Comparison of ENCODE assay signal across 17 mouse cellular contexts in the genomic region with DNA sequence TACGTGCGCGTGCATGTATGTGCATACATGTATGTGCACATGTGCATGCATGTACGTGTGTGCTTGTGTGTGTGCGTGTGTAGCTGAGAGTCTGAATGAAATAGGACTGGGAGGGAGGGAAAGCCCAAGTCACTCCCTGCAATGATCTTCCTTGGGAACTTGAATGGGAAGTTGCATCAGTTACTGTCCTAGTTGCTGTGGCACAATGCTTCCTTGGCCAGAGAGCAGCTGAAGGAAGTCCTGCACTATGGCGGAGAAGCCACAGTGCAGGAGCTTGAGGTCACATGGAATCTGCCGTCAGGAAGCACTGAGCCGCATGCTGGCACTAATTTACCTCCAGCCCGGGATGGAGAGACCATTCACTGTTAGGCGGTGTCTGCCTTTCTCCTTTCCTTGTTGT. TPM values are rescaled to one million over a fixed set of nuclear protein-coding genes. Genes with fewer than 3 reads are reported as not detected.
DNase-seq lines count a peak whose midpoint lies in the region; ATAC-seq lines count a peak whose summit lies in the region.
"Had no signal": no experiment of that assay in that cellular context is flagged by ENCODE, and none has a peak within 500 bp of the region (broad histone marks: within the 10 kb centered on the region; RNA-seq: fewer than 3 reads in every experiment).

No protein-coding gene starts in this region.

- H3K36me3 ChIP-seq in hindbrain, embryonic 10.5 days = no peaks in the 10 kb centered on the region
- H3K36me3 ChIP-seq in hindbrain, embryonic 13.5 days = no peaks in the 10 kb centered on the region
- H3K36me3 ChIP-seq: heart, embryonic 15.5 days; limb, embryonic 13.5 days had no signal

- peak overlapping the region; percentile 75 for H3K27ac ChIP-seq in hindbrain, embryonic 10.5 days
- H3K27ac ChIP-seq in hindbrain, embryonic 13.5 days = no peak overlapping the region
- H3K27ac ChIP-seq: heart, embryonic 15.5 days; limb, embryonic 13.5 days had no signal

- no peak for DNase-seq in hindbrain, embryonic 10.5 days (ENCODE audit: low spot score)
- peak; percentile 38 for DNase-seq in lung, postnatal 36 days
- DNase-seq in lung, postnatal 4 days = no peak
- DNase-seq in left cerebral cortex, adult 8-10 months (ENCODE audit: low spot score in 2 of 2) = no peak
- no peak for DNase-seq in thymus, postnatal 0 days (ENCODE audit: low spot score)
- DNase-seq: adrenal gland, adult 8-10 months; B cell, adult 2 months; cerebellum, adult 9-11 months; heart, postnatal 4 days; lung, embryonic 14.5 days; midbrain, embryonic 14.5 days; thymus, postnatal 25 days had no signal

- ATAC-seq in hindbrain, embryonic 13.5 days (ENCODE audit: low FRiP score) = no peak
- peak; percentile 59 for ATAC-seq in granulocyte monocyte progenitor cell, adult 5-6 weeks (replicated peaks; ENCODE audit: poor library complexity, severe bottlenecking)
- peak; percentile 3; the same call in 1 of the 2 replicates for ATAC-seq in monocyte, adult 5-6 weeks (replicated peaks; ENCODE audit: insufficient number of reproducible peaks, low FRiP score, low TSS enrichment, poor library complexity, severe bottlenecking)

- H3K4me1 ChIP-seq in hindbrain, embryonic 10.5 days (replicated peaks) = peaks cover 85% of the 10 kb centered on the region
- peaks cover 86% of the 10 kb centered on the region for H3K4me1 ChIP-seq in hindbrain, embryonic 13.5 days (replicated peaks)

- H3K9me3 ChIP-seq in hindbrain, embryonic 10.5 days = no peaks in the 10 kb centered on the region
- no peaks in the 10 kb centered on the region for H3K9me3 ChIP-seq in hindbrain, embryonic 13.5 days
- H3K9me3 ChIP-seq: heart, embryonic 15.5 days; limb, embryonic 13.5 days had no signal

- no peak overlapping the region for H3K4me3 ChIP-seq in hindbrain, embryonic 10.5 days
- H3K4me3 ChIP-seq in hindbrain, embryonic 13.5 days = no peak overlapping the region
- H3K4me3 ChIP-seq: heart, embryonic 15.5 days; limb, embryonic 13.5 days had no signal

- H3K9ac ChIP-seq in hindbrain, embryonic 13.5 days = no peak overlapping the region
- H3K9ac ChIP-seq: heart, embryonic 15.5 days; limb, embryonic 13.5 days; lung, embryonic 14.5 days had no signal

- H3K4me2 ChIP-seq in hindbrain, embryonic 13.5 days = no peak overlapping the region
- H3K4me2 ChIP-seq: heart, embryonic 15.5 days; limb, embryonic 13.5 days; lung, embryonic 14.5 days had no signal

- no peaks in the 10 kb centered on the region for H3K27me3 ChIP-seq in hindbrain, embryonic 10.5 days (ENCODE audit: insufficient read depth, poor library complexity, severe bottlenecking)
- no peaks in the 10 kb centered on the region for H3K27me3 ChIP-seq in hindbrain, embryonic 13.5 days
- H3K27me3 ChIP-seq: heart, embryonic 15.5 days; limb, embryonic 13.5 days had no signal

- 68% methylated on average over 10 of the region's 10 CpGs for WGBS in hindbrain, embryonic 10.5 days
- WGBS in hindbrain, embryonic 13.5 days = 75% methylated on average over 10 of the region's 10 CpGs

RNA-seq across cellular contexts. Expression of a gene that starts 37.9 kb away (rescaled TPM):
- polyA plus RNA-seq in hindbrain, embryonic 10.5 days (2016; fragmentation: Nextera tagmentation; extraction: Ambion mirVana) = 10.6 and 14.0 TPM in 2 replicates
- polyA plus RNA-seq in hindbrain, embryonic 13.5 days (2015; fragmentation: Nextera tagmentation; extraction: Ambion mirVana) = 87.3 and 90.2 TPM in 2 replicates
- 30.7 and 49.5 TPM in 2 replicates for total RNA-seq in granulocyte monocyte progenitor cell, adult 5-6 weeks (2014; fragmentation: Nextera tagmentation)
- total RNA-seq in granulocyte monocyte progenitor cell, adult 5-6 weeks (2017) = 6.0 and 11.8 TPM in 2 replicates
- 27.4 to 61.1 TPM (median 27.9 TPM) in 3 replicates for total RNA-seq in monocyte, adult 5-6 weeks (2017)
- 100 to 1,000 TPM; 268 to 292 (median 275) TPM for total RNA-seq in left cerebral cortex, adult 8-10 months (2022)
- polyA plus RNA-seq in thymus, postnatal 0 days (2015; fragmentation: Nextera tagmentation; extraction: Ambion mirVana) = 31.9 and 39.9 TPM in 2 replicates
